Mouse (Mus musculus): ENCODE results near the gene Cacna1d.

DNA sequence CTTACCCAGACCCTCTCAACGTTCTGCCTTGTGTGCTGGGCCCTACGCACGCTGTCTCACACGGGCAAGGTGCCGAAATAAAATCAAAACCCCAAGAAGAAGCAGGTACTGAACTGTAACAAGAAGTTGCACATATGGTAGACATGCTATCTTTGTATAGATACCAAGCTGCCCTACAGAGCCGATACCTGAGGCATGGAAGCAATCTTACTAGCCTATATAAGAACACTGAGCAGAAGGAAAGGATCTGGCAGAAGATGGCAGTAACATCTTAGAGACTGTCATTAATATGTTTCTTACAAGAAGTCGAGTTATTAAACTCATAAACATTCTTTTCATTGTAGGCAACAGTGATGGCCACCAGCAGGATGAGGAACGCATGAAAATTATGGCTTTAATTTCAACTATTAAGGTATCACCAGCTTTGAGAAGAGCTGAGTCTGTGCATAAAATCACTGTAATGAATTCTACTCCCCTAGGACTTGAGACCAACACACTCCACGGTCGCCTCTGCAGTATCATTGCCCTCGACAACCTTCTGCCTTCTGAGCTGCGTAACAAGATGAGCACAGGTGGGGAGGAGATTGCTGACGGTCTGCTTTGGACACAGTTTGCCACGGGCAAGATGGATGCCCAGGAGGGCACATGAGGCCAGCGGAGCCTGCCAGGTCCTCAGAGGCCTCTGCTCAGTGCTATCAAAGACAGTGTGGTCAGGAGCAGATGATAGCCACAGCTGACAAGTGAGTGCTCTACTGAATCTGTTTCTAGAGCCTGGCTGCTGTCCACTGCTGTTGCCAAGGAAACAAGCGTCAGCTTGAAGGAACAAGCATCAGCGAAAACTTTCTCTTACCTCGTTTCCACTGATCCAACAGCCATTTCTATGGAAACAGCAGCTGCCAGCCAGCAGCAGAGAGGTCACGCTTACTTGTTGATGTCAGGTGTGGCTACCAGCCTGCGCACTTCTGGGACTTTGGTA is 327.2 kb downstream of the Cacna1d start:
- TF ChIP-seq CTCF (IDR thresholded peaks at IDR 0.05; ENCODE audit: extremely low read depth, insufficient read depth, insufficient read length, insufficient replicate concordance) (no peak), POLR2A (IDR thresholded peaks at IDR 0.05; ENCODE audit: low read depth, low read length) (no peak)
